Mouse (Mus musculus) left cerebral cortex, adult 11 months (tissue): ENCODE measurements around the gene Mst1.

Experiments used
- DNase-seq: peaks from one replicate; pipeline ENCODE4 v3.0.0; 2022; ENCODE audit warnings: low spot score

Gene Mst1

DNA sequence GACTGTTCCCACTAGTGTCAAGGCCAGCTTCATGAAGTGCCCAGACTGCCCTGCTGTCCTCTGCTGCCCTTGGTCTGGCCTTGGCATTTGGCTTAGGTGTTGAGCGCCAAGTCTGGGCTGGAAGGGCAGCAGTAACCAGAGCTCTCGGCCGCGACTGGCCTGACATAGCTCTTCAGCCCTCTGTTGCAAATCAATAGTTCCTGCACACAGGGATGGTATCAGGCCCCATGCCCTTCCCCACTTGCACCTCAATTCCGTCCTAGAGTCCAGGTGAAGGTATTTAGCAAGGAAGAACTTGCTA, 23.0 kb upstream of the Mst1 start:
- no peak for DNase-seq

DNA sequence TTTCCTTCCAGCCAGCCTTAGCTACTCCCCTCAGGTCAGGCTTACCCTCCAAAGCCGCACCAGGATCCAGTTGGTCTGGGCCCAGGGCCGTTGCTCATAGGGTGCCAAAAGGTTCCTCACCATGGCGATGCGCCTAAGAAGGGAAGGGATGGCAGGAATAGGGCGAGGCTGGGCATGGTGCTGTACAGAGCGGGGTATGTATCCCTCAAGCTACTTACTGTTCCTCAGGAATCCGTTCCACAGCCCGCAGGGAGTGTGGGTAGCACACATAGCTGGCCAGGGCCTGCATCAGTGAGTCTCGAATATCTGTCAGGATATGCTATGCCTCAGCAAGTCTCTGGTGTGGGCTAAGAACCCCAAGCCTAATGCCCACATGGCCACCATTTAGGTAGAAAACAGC, 21.9 kb upstream of the Mst1 start:
- DNase-seq = no peak

- DNase-seq = no peak
These were observed 18.1 kb upstream of the Mst1 start for GRCm38 (mm10) chr9:108062142-108062541.

GRCm38 (mm10) chr9:108063361-108063760, 16.9 kb upstream of the Mst1 start:
- DNase-seq = no peak

DNA sequence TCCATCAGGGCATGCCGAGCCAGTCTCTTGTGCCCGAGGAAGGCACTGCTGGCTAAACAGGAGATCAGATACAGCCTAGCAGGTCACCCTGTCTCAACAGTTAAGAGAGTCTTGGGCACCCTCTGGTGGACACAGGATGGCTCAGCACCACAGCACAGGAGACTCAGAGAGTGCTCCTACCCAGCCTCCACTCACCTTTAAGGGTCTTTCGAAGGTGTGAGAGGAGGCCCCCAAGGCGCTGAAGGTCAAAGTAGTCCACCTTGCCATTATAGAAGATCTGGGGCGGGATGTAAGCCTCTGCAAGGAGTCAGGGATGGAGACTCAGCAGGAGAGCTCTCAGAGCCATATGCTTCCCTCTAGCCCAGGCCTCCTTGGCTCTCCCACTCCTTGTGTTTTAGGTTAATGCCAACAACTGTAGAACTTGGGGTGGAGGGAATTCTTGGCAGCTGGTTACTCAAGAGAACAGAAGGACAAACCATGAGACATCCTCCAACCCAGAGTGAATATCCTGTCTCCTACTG, 14.7 kb upstream of the Mst1 start:
- no peak for DNase-seq

GRCm38 (mm10) chr9:108067199-108067598, 13.0 kb upstream of the Mst1 start:
- no peak for DNase-seq

DNA sequence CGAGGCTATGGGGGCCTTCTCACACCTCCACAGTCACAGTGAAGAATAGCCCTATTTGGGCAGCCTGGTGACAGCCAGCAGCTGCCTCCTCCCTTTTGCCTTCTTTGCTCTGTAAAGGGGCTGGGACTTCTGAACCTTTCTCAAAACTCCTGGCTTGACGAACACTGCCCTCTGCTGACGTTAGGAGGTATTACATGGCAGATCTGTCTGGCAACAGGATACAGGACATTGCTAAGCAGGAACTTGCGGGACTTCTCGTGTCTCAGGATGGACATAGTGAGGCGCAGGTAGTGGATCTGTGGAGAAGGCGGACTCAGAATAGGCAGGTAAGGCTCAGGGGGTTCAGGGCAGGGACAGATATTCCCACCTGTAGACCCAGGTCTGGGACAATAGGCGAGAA, 12.3 kb upstream of the Mst1 start:
- DNase-seq = peak; percentile 61

DNA sequence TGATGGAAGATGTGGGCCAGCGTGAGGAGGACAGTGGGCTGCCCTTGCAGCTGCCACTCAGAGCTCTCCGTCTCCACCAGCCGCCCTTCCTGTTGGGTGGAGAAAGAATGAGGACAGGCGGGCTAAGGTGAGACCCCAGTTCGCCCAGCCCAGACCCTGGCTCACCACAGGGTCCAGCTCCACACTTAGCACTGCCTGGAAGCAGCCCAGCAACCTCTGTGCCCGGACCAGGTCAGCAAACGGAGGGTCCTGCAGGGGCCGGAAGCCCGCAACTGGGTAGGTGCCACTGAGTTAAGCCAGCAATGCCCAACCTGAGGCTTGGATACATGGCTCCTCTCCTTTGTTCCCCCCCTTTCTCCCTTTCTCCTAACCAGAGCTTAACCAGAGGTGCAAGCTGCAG, 11.2 kb upstream of the Mst1 start:
- DNase-seq = no peak

GRCm38 (mm10) chr9:108069529-108069928, 10.7 kb upstream of the Mst1 start:
- DNase-seq = no peak

DNA sequence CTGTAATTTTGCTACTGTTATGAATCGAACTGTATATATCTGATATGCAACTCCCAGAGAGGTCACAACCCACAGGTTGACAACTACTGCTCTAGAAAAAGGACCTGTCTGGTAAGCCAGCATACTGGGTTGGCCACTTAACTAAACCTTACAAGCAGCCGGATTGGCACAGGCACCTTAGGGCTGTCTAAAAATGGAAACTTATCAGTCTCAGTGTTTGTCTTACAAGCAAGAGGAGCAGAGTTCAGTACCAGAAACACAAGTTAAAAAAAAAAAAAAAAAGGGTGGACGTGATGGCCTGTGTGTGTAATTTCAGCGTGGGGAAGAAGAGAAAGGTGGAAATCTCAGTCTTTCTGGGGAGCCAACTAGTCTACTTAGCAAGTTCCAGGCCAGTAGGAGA, 8.4 kb upstream of the Mst1 start:
- DNase-seq = no peak

DNA sequence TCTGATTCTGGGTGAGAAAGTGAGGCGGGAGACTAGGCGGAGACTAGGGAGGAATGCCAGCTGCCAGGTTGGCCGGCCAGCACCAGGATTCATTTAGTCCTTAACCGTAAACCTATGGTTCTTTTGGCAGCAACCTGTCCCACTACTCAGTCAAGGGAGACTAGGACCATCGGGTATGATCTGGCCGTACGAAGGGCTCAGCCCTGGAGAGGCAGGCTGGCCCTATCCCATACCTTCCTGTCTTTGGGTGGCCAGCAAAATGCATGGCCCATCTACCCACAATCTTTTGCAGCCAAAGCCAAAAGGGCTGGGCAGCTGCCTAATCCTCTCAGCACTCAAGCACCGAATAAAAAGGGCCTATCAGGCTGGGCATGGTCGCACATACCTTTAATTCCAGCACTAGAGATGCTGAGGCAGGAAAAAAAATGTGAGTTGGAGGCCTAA, 7.7 kb upstream of the Mst1 start:
- DNase-seq = no peak

- DNase-seq = no peak
These were observed 6.9 kb upstream of the Mst1 start for GRCm38 (mm10) chr9:108073141-108073930.

DNA sequence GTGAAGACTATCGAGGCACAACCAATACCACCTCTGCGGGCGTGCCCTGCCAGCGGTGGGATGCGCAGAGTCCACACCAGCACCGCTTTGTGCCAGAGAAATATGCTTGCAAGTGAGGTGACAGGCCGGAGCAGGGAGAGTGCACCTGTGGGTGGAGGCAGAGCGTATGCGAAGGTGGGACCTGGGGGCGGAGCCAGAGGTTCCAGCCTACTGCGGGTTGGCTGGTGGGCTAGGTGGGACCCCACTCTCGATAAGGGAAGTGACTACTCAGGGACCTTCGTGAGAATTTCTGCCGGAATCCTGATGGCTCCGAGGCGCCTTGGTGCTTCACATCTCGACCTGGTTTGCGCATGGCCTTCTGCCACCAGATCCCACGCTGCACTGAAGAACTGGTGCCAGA, 2.3 kb downstream of the Mst1 start:
- no peak for DNase-seq

DNA sequence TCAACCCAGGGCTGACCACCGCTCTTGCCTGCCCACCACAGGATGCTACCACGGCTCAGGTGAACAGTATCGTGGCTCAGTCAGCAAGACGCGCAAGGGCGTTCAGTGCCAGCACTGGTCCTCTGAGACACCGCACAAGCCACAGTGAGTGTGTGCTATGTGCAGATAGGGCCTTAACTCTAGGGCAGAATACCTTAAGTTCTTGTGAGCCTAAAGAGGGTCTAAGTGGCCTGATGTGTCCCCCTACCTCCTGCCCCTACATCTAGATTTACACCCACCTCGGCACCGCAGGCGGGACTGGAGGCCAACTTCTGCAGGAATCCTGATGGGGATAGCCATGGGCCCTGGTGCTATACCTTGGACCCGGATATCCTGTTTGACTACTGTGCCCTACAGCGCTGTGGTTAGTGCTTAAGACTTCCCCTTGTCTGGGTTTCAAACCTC, 2.8 kb downstream of the Mst1 start, which contains the start of gene Rnf123:
Gene Rnf123, minus strand, starts transcription at position 359 of the 444 bp plus-strand sequence.
- DNase-seq = no peak

- DNase-seq = no peak
These were observed 3.3 kb downstream of the Mst1 start for GRCm38 (mm10) chr9:108083561-108083960.

DNA sequence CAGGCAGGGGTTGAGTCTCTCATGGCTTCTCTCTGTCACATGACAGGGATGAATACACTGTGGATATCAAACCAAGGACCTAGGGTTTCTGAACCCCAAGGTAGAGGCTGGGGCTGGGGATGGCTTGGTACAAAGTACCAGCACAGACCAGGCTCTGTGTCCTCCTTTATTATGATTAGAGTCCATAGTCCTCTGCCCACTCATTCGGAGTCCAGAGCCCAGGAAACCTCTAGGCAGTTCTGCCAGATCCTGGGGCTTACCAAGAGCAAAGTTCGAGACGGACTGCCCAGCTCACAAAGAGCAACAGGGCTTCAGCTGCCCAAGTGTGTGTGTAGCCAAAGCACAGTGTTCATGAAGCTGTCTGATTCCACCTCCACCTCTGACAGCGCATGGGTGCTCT, 5.0 kb downstream of the Mst1 start:
- no peak for DNase-seq

GRCm38 (mm10) chr9:108090611-108091120, 10.4 kb downstream of the Mst1 start:
- DNase-seq = no peak

DNA sequence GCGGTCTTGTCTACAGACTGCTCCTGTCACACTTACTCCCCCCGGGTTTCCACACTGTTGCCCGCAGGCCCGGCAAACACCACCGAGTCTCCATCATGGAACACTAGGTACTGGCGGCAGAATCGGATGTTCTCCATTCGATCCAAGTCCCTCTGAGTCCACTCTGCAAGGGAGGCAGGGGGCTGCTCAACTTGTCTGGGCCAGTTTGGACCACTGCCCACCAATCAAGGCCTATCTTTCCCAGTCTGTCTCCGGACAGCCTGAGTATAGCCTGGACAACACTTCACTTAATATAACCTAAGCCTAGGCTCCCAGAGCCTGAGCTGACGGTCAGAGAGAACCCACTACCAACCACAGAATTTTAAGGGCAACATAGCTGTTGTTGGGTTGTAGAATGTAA, 13.3 kb downstream of the Mst1 start:
- no peak for DNase-seq

DNA sequence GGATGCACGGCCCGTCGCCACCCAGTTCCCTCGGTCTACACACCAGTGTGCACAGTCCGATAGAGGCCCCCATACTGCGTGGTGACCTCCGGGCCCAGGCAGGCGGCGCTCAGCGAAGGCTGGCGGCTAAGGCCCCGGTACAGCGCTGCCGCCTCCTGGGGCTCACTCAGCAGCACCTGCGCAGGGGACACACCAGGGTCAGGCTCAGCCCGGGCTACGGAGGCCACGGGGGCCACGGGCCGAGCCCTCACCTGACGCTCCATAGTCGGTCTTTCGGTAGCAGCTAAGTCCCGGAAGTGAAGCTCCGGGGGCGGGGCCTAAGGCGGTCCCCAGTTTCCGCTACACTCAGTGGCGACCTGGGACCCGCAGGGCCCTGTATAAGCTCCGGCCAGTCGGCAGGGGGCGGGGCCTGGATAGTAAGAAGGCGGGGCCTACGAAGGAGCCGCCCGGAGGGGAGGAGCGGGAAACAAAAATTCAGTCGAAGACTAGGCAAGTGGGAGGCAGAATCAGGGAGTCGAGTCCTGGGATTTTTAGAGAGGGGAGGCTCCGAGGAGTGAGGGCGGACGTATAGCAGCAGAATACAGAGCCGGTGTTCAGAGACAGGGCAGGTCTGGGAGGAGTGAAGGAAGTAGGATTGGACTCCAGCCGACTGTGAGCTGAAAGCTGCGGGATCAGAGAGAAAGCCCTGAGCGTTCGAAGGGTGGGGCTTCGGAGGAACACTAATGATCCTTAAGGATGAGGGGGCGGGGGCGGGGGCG, 14.1 kb downstream of the Mst1 start, which contains the start of gene Apeh:
Gene Apeh, minus strand, starts transcription at position 423 of the 758 bp plus-strand sequence.
- DNase-seq = peak; percentile 77

DNA sequence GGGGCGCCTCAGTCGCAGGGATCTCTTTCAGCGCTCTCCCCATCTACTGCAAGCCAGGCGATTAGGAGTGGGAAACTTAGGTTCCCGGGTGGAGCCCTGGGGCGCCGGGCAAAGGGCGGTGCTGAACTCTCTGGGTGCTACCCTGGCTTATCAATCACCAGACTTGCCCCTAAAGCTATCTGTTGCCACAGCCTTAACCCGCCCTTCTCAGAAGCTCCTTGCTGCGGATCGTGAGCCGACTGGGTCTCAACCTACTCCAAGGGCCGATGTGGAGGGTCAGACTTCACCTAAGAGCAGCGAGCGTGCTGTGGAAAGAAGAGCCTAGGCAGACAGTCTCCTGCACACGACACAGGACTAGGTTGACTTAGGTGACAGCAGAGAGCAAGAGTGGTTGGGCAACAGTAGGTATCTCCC, 14.8 kb downstream of the Mst1 start:
- no peak for DNase-seq

DNA sequence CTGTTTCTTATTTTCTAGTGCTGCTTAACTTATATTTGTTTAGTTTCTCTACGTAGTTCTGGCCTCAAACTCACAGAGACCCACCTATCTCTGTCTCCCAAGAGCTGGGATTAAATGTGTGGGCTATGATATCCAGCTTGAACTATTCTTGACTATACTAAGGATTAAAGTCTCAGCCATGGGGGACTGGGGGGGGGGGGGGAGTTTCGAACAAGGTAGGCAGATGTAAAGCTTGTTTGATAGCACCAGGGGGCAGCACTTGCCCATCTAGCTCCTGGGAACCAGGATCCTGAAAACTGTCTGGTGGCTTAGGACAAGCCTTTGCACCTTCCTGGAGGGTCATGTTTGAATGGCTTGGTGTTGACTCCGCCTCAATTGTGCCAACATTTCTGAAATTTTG, 15.3 kb downstream of the Mst1 start:
- no peak for DNase-seq

DNA sequence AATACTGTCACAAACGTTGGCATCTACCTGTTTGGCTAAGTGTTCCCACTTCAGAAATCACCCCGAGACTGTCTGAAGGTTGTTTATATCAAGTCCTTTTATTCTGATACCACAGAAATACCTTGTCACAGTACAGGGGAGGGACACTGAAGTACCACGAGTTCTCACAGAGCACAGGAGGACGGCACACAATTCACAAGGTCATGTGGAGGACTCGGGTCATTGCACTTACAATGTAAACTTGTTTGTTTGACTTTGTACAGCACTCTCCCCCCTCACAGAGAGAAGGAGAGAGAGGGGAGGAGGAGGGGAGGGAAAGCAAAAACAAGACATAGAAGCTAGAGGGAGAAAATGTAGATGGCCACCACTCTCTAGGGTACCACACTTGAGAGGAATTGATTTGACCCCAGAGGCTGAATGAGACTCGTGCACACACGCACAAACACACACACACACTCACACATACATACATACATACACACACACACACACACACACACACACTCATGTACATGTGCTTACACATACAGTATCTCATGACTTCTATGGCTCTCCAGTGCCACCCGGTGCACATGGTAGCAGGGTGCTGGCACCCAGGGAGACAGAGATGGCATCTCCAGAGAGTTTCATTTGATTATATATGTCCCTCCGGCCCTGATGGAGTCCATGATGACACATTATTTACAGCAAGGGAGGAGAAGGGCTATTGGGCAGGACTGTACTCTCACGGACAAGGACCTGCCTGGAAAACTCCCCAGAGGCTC, 15.9 kb downstream of the Mst1 start:
- no peak for DNase-seq
